Mouse (Mus musculus): Measurements from ENCODE around the gene Csmd2. TPM values are rescaled to one million over a fixed set of nuclear protein-coding genes. Genes with fewer than 3 reads are reported as not detected.

Gene Csmd2
- polyA plus RNA-seq, 1 experiment from 2014 or later = 0.21 TPM

- Histone ChIP-seq H3K4me1 (ENCODE audit: control insufficient read depth, insufficient read depth, low read length) (no peaks in the 10 kb centered on the region), H3K9me3 (replicated peaks; ENCODE audit: control insufficient read depth, low read length) (no peaks in the 10 kb centered on the region), H3K27ac (replicated peaks; ENCODE audit: low read depth, low read length) (no peak overlapping the region), H3K4me3 (ENCODE audit: low read depth, low read length) (no peak overlapping the region), H3K4me2 (ENCODE audit: low read depth, low read length) (no peak overlapping the region), H3K27me3 (ENCODE audit: control insufficient read depth, insufficient read depth, low read length) (no peaks in the 10 kb centered on the region), H3K36me3 (replicated peaks; ENCODE audit: control insufficient read depth, insufficient read depth, low read depth, low read length) (no peaks in the 10 kb centered on the region), H3K9ac (replicated peaks; ENCODE audit: low read length) (no peak overlapping the region)
- DNase-seq (ENCODE audit: low spot score) (no peak), ATAC-seq (replicated peaks; ENCODE audit: insufficient number of reproducible peaks, low FRiP score, low TSS enrichment, low read depth) (no peak)
- 71% methylated on average over 4 of the region's 4 CpGs for WGBS
These were observed 15.0 kb downstream of the Csmd2 start for GRCm38 (mm10) chr4:128002638-128003101.

GRCm38 (mm10) chr4:128004797-128005452 is 17.3 kb downstream of the Csmd2 start:
- Histone ChIP-seq H3K4me2 (ENCODE audit: low read depth, low read length) (no peak overlapping the region), H3K27ac (replicated peaks; ENCODE audit: low read depth, low read length) (no peak overlapping the region), H3K9me3 (replicated peaks; ENCODE audit: control insufficient read depth, low read length) (no peaks in the 10 kb centered on the region), H3K4me1 (ENCODE audit: control insufficient read depth, insufficient read depth, low read length) (no peaks in the 10 kb centered on the region), H3K27me3 (ENCODE audit: control insufficient read depth, insufficient read depth, low read length) (no peaks in the 10 kb centered on the region), H3K36me3 (replicated peaks; ENCODE audit: control insufficient read depth, insufficient read depth, low read depth, low read length) (no peaks in the 10 kb centered on the region), H3K9ac (replicated peaks; ENCODE audit: low read length) (no peak overlapping the region), H3K4me3 (ENCODE audit: low read depth, low read length) (no peak overlapping the region)
- DNase-seq (ENCODE audit: low spot score) (no peak), ATAC-seq (replicated peaks; ENCODE audit: insufficient number of reproducible peaks, low FRiP score, low TSS enrichment, low read depth) (no peak)
- 48% methylated on average over 3 of the region's 3 CpGs for WGBS

- no peak for DNase-seq (ENCODE audit: low spot score)
- Histone ChIP-seq H3K4me1 (ENCODE audit: control insufficient read depth, insufficient read depth, low read length) (no peaks in the 10 kb centered on the region), H3K4me3 (ENCODE audit: low read depth, low read length) (no peak overlapping the region), H3K9me3 (replicated peaks; ENCODE audit: control insufficient read depth, low read length) (no peaks in the 10 kb centered on the region), H3K36me3 (replicated peaks; ENCODE audit: control insufficient read depth, insufficient read depth, low read depth, low read length) (no peaks in the 10 kb centered on the region), H3K4me2 (ENCODE audit: low read depth, low read length) (no peak overlapping the region), H3K9ac (replicated peaks; ENCODE audit: low read length) (no peak overlapping the region), H3K27me3 (ENCODE audit: control insufficient read depth, insufficient read depth, low read length) (no peaks in the 10 kb centered on the region), H3K27ac (replicated peaks; ENCODE audit: low read depth, low read length) (no peak overlapping the region)
- ATAC-seq (replicated peaks; ENCODE audit: insufficient number of reproducible peaks, low FRiP score, low TSS enrichment, low read depth) = no peak
- WGBS = 85% methylated on average over 2 of the region's 2 CpGs
These were observed 31.8 kb downstream of the Csmd2 start for GRCm38 (mm10) chr4:128019465-128019864.

GRCm38 (mm10) chr4:128028294-128028693 is 40.6 kb downstream of the Csmd2 start:
- no peak overlapping the region for H3K9ac ChIP-seq (replicated peaks; ENCODE audit: low read length)
- no peak overlapping the region for H3K4me2 ChIP-seq (ENCODE audit: low read depth, low read length)
- H3K4me1 ChIP-seq (ENCODE audit: control insufficient read depth, insufficient read depth, low read length) = no peaks in the 10 kb centered on the region
- WGBS = 100% methylated on average over 1 of the region's 1 CpGs
- H3K4me3 ChIP-seq (ENCODE audit: low read depth, low read length) = no peak overlapping the region
- no peaks in the 10 kb centered on the region for H3K27me3 ChIP-seq (ENCODE audit: control insufficient read depth, insufficient read depth, low read length)
- H3K27ac ChIP-seq (replicated peaks; ENCODE audit: low read depth, low read length) = no peak overlapping the region
- DNase-seq (ENCODE audit: low spot score) = no peak
- H3K36me3 ChIP-seq (replicated peaks; ENCODE audit: control insufficient read depth, insufficient read depth, low read depth, low read length) = no peaks in the 10 kb centered on the region
- H3K9me3 ChIP-seq (replicated peaks; ENCODE audit: control insufficient read depth, low read length) = no peaks in the 10 kb centered on the region
- no peak for ATAC-seq (replicated peaks; ENCODE audit: insufficient number of reproducible peaks, low FRiP score, low TSS enrichment, low read depth)

- DNase-seq (ENCODE audit: low spot score) = no peak
- Histone ChIP-seq H3K9me3 (replicated peaks; ENCODE audit: control insufficient read depth, low read length) (no peaks in the 10 kb centered on the region), H3K27me3 (ENCODE audit: control insufficient read depth, insufficient read depth, low read length) (no peaks in the 10 kb centered on the region), H3K4me3 (ENCODE audit: low read depth, low read length) (no peak overlapping the region), H3K9ac (replicated peaks; ENCODE audit: low read length) (no peak overlapping the region), H3K27ac (replicated peaks; ENCODE audit: low read depth, low read length) (no peak overlapping the region), H3K4me1 (ENCODE audit: control insufficient read depth, insufficient read depth, low read length) (no peaks in the 10 kb centered on the region), H3K36me3 (replicated peaks; ENCODE audit: control insufficient read depth, insufficient read depth, low read depth, low read length) (no peaks in the 10 kb centered on the region), H3K4me2 (ENCODE audit: low read depth, low read length) (no peak overlapping the region)
- 63% methylated on average over 4 of the region's 4 CpGs for WGBS
- no peak for ATAC-seq (replicated peaks; ENCODE audit: insufficient number of reproducible peaks, low FRiP score, low TSS enrichment, low read depth)
These were observed 54.2 kb downstream of the Csmd2 start for GRCm38 (mm10) chr4:128041901-128042300.

GRCm38 (mm10) chr4:128042626-128043025 is 55.0 kb downstream of the Csmd2 start:
- no peak overlapping the region for H3K9ac ChIP-seq (replicated peaks; ENCODE audit: low read length)
- 28% methylated on average over 5 of the region's 5 CpGs for WGBS
- no peaks in the 10 kb centered on the region for H3K27me3 ChIP-seq (ENCODE audit: control insufficient read depth, insufficient read depth, low read length)
- DNase-seq (ENCODE audit: low spot score) (peak; percentile 73), ATAC-seq (replicated peaks; ENCODE audit: insufficient number of reproducible peaks, low FRiP score, low TSS enrichment, low read depth) (no peak)
- no peaks in the 10 kb centered on the region for H3K4me1 ChIP-seq (ENCODE audit: control insufficient read depth, insufficient read depth, low read length)
- no peaks in the 10 kb centered on the region for H3K9me3 ChIP-seq (replicated peaks; ENCODE audit: control insufficient read depth, low read length)
- H3K4me3 ChIP-seq (ENCODE audit: low read depth, low read length) = no peak overlapping the region
- no peak overlapping the region for H3K4me2 ChIP-seq (ENCODE audit: low read depth, low read length)
- H3K36me3 ChIP-seq (replicated peaks; ENCODE audit: control insufficient read depth, insufficient read depth, low read depth, low read length) = no peaks in the 10 kb centered on the region
- no peak overlapping the region for H3K27ac ChIP-seq (replicated peaks; ENCODE audit: low read depth, low read length)

- Histone ChIP-seq H3K27ac (replicated peaks; ENCODE audit: low read depth, low read length) (no peak overlapping the region), H3K4me1 (ENCODE audit: control insufficient read depth, insufficient read depth, low read length) (no peaks in the 10 kb centered on the region), H3K4me3 (ENCODE audit: low read depth, low read length) (no peak overlapping the region), H3K4me2 (ENCODE audit: low read depth, low read length) (no peak overlapping the region), H3K27me3 (ENCODE audit: control insufficient read depth, insufficient read depth, low read length) (no peaks in the 10 kb centered on the region), H3K9ac (replicated peaks; ENCODE audit: low read length) (no peak overlapping the region), H3K9me3 (replicated peaks; ENCODE audit: control insufficient read depth, low read length) (no peaks in the 10 kb centered on the region), H3K36me3 (replicated peaks; ENCODE audit: control insufficient read depth, insufficient read depth, low read depth, low read length) (no peaks in the 10 kb centered on the region)
- ATAC-seq (replicated peaks; ENCODE audit: insufficient number of reproducible peaks, low FRiP score, low TSS enrichment, low read depth) (no peak), DNase-seq (ENCODE audit: low spot score) (no peak)
- whole genome bisulfite sequencing = 86% methylated on average over 1 of the region's 1 CpGs
These were observed 61.1 kb downstream of the Csmd2 start for GRCm38 (mm10) chr4:128048716-128049115.

GRCm38 (mm10) chr4:128052701-128053100 is 65.0 kb downstream of the Csmd2 start:
- Histone ChIP-seq H3K27me3 (ENCODE audit: control insufficient read depth, insufficient read depth, low read length) (no peaks in the 10 kb centered on the region), H3K4me2 (ENCODE audit: low read depth, low read length) (no peak overlapping the region), H3K9me3 (replicated peaks; ENCODE audit: control insufficient read depth, low read length) (no peaks in the 10 kb centered on the region), H3K36me3 (replicated peaks; ENCODE audit: control insufficient read depth, insufficient read depth, low read depth, low read length) (no peaks in the 10 kb centered on the region), H3K4me1 (ENCODE audit: control insufficient read depth, insufficient read depth, low read length) (no peaks in the 10 kb centered on the region), H3K27ac (replicated peaks; ENCODE audit: low read depth, low read length) (no peak overlapping the region), H3K9ac (replicated peaks; ENCODE audit: low read length) (no peak overlapping the region), H3K4me3 (ENCODE audit: low read depth, low read length) (no peak overlapping the region)
- ATAC-seq (replicated peaks; ENCODE audit: insufficient number of reproducible peaks, low FRiP score, low TSS enrichment, low read depth) = no peak
- DNase-seq (ENCODE audit: low spot score) = no peak
- WGBS = 77% methylated on average over 8 of the region's 8 CpGs
